Mouse (Mus musculus) cortical plate, adult 2 months (tissue): Measurements from ENCODE around the gene Scn1a.
A peak's percentile ranks its signal among the peaks of the same experiment; 100 is the strongest.

ENCODE experiments used
- CTCF ChIP-seq: fragments of 200-500 bp; IDR thresholded peaks from 2 replicates; pipeline ENCODE4 v1.5.1; 2011; ENCODE audit warnings: mild to moderate bottlenecking, control low read depth, low read length; ENCODE audit not compliant: insufficient read depth; ENCODE audit errors: extremely low read depth
- POLR2A ChIP-seq: fragments of 200-500 bp; IDR thresholded peaks from 2 replicates; pipeline ENCODE4 v1.6.1; 2011; ENCODE audit warnings: mild to moderate bottlenecking, low read length, control low read depth; ENCODE audit not compliant: insufficient read depth; ENCODE audit errors: extremely low read depth

DNA sequence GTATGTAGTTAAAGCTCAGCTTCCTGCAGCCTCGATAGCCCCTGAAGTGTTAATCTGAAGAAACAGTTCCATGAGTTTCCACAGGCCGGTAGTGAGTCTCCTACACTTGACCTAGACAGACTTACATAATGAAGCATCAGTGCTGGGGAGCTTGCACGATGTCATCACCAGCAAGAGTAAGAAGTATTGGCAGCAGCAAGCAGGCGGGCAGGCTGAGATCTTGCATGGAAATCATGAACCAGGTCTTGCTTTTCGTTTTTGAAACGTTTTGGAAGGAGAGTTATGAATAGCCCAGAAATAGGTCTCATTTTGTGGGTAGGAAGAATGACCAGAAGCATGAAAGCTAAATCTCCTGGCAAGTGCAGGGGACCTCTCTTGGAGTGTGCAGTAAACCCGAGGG lies at the start of gene Scn1a:
- TF ChIP-seq POLR2A, result peak; percentile 58
- TF ChIP-seq CTCF, result no peak
